Mouse (Mus musculus): ENCODE data around the gene Neu1. TPM values are rescaled to one million over a fixed set of nuclear protein-coding genes. Genes with fewer than 3 reads are reported as not detected.

The Neu1 gene
- polyA plus RNA-seq, 1 experiment from 2014 or later, result 12.8 TPM

- H3K9ac ChIP-seq (ENCODE audit: low read length), result no peak within 1 kb of the TSS
- H3K4me3 ChIP-seq (ENCODE audit: low read depth, low read length), result no peak within 1 kb of the TSS
- H3K4me1 ChIP-seq (replicated peaks; ENCODE audit: control insufficient read depth, insufficient read depth, low read length), result no peaks in the 10 kb centered on the region
- DNase-seq (ENCODE audit: low spot score), result no peak
- peaks cover 11% of the 10 kb centered on the region for H3K36me3 ChIP-seq (ENCODE audit: control insufficient read depth, insufficient read depth, low read length)
- WGBS, result 38% methylated on average over 18 of the region's 18 CpGs
- ATAC-seq (replicated peaks; ENCODE audit: low FRiP score), result no peak
- no peak within 1 kb of the TSS for H3K27ac ChIP-seq (ENCODE audit: low read depth, low read length)
- H3K9me3 ChIP-seq (ENCODE audit: control insufficient read depth, low read length), result no peaks in the 10 kb centered on the region
- no peak within 1 kb of the TSS for H3K4me2 ChIP-seq (ENCODE audit: low read depth, low read length, severe bottlenecking)
- no peaks in the 10 kb centered on the region for H3K27me3 ChIP-seq (ENCODE audit: control insufficient read depth, insufficient read depth, low read length)
Observed at GRCm38 (mm10) chr17:34913930-34914665, 17.0 kb upstream of the Neu1 start, which contains the start of gene Slc44a4. Slc44a4 (plus strand) TSS chr17:34914466.

GRCm38 (mm10) chr17:34915410-34915831 lies 15.6 kb upstream of the Neu1 start:
- no peaks in the 10 kb centered on the region for H3K9me3 ChIP-seq (ENCODE audit: control insufficient read depth, low read length)
- no peaks in the 10 kb centered on the region for H3K4me1 ChIP-seq (replicated peaks; ENCODE audit: control insufficient read depth, insufficient read depth, low read length)
- no peak overlapping the region for H3K9ac ChIP-seq (ENCODE audit: low read length)
- no peak overlapping the region for H3K4me2 ChIP-seq (ENCODE audit: low read depth, low read length, severe bottlenecking)
- DNase-seq (ENCODE audit: low spot score) (peak; percentile 68), ATAC-seq (replicated peaks; ENCODE audit: low FRiP score) (no peak)
- H3K27me3 ChIP-seq (ENCODE audit: control insufficient read depth, insufficient read depth, low read length), result no peaks in the 10 kb centered on the region
- H3K36me3 ChIP-seq (ENCODE audit: control insufficient read depth, insufficient read depth, low read length), result peaks cover 11% of the 10 kb centered on the region
- WGBS, result 23% methylated on average over 11 of the region's 11 CpGs
- H3K4me3 ChIP-seq (ENCODE audit: low read depth, low read length), result no peak overlapping the region
- H3K27ac ChIP-seq (ENCODE audit: low read depth, low read length), result no peak overlapping the region

GRCm38 (mm10) chr17:34916316-34916715 lies 14.7 kb upstream of the Neu1 start:
- H3K4me2 ChIP-seq (ENCODE audit: low read depth, low read length, severe bottlenecking), result no peak overlapping the region
- no peaks in the 10 kb centered on the region for H3K27me3 ChIP-seq (ENCODE audit: control insufficient read depth, insufficient read depth, low read length)
- no peak overlapping the region for H3K9ac ChIP-seq (ENCODE audit: low read length)
- no peak overlapping the region for H3K27ac ChIP-seq (ENCODE audit: low read depth, low read length)
- H3K36me3 ChIP-seq (ENCODE audit: control insufficient read depth, insufficient read depth, low read length), result peaks cover 5% of the 10 kb centered on the region; the same call in 1 of the 2 replicates
- ATAC-seq (replicated peaks; ENCODE audit: low FRiP score) (no peak), DNase-seq (ENCODE audit: low spot score) (no peak)
- 88% methylated on average over 5 of the region's 5 CpGs for WGBS
- no peak overlapping the region for H3K4me3 ChIP-seq (ENCODE audit: low read depth, low read length)
- no peaks in the 10 kb centered on the region for H3K4me1 ChIP-seq (replicated peaks; ENCODE audit: control insufficient read depth, insufficient read depth, low read length)
- no peaks in the 10 kb centered on the region for H3K9me3 ChIP-seq (ENCODE audit: control insufficient read depth, low read length)

- Histone ChIP-seq H3K4me2 (ENCODE audit: low read depth, low read length, severe bottlenecking) (no peak overlapping the region), H3K36me3 (ENCODE audit: control insufficient read depth, insufficient read depth, low read length) (peaks cover under 1% of the 10 kb centered on the region; the same call in 1 of the 2 replicates), H3K27me3 (ENCODE audit: control insufficient read depth, insufficient read depth, low read length) (no peaks in the 10 kb centered on the region), H3K4me1 (replicated peaks; ENCODE audit: control insufficient read depth, insufficient read depth, low read length) (no peaks in the 10 kb centered on the region), H3K4me3 (ENCODE audit: low read depth, low read length) (no peak overlapping the region), H3K9ac (ENCODE audit: low read length) (no peak overlapping the region), H3K27ac (ENCODE audit: low read depth, low read length) (no peak overlapping the region), H3K9me3 (ENCODE audit: control insufficient read depth, low read length) (no peaks in the 10 kb centered on the region)
- ATAC-seq (replicated peaks; ENCODE audit: low FRiP score) (no peak), DNase-seq (ENCODE audit: low spot score) (no peak)
- 87% methylated on average over 9 of the region's 9 CpGs for WGBS
Observed at GRCm38 (mm10) chr17:34917188-34917587, 13.9 kb upstream of the Neu1 start.

- H3K9me3 ChIP-seq (ENCODE audit: control insufficient read depth, low read length), result no peaks in the 10 kb centered on the region
- ATAC-seq (replicated peaks; ENCODE audit: low FRiP score), result no peak
- H3K27me3 ChIP-seq (ENCODE audit: control insufficient read depth, insufficient read depth, low read length), result no peaks in the 10 kb centered on the region
- DNase-seq (ENCODE audit: low spot score), result no peak
- no peaks in the 10 kb centered on the region for H3K36me3 ChIP-seq (ENCODE audit: control insufficient read depth, insufficient read depth, low read length)
- H3K4me3 ChIP-seq (ENCODE audit: low read depth, low read length), result no peak overlapping the region
- H3K4me2 ChIP-seq (ENCODE audit: low read depth, low read length, severe bottlenecking), result no peak overlapping the region
- H3K27ac ChIP-seq (ENCODE audit: low read depth, low read length), result no peak overlapping the region
- H3K9ac ChIP-seq (ENCODE audit: low read length), result no peak overlapping the region
- no peaks in the 10 kb centered on the region for H3K4me1 ChIP-seq (replicated peaks; ENCODE audit: control insufficient read depth, insufficient read depth, low read length)
- 51% methylated on average over 6 of the region's 6 CpGs for WGBS
Observed at GRCm38 (mm10) chr17:34922939-34923338, 8.1 kb upstream of the Neu1 start.

- H3K36me3 ChIP-seq (ENCODE audit: control insufficient read depth, insufficient read depth, low read length), result no peaks in the 10 kb centered on the region
- no peak overlapping the region for H3K9ac ChIP-seq (ENCODE audit: low read length)
- H3K27me3 ChIP-seq (ENCODE audit: control insufficient read depth, insufficient read depth, low read length), result no peaks in the 10 kb centered on the region
- DNase-seq (ENCODE audit: low spot score) (no peak), ATAC-seq (replicated peaks; ENCODE audit: low FRiP score) (no peak)
- H3K4me3 ChIP-seq (ENCODE audit: low read depth, low read length), result no peak overlapping the region
- no peak overlapping the region for H3K4me2 ChIP-seq (ENCODE audit: low read depth, low read length, severe bottlenecking)
- no peaks in the 10 kb centered on the region for H3K9me3 ChIP-seq (ENCODE audit: control insufficient read depth, low read length)
- H3K27ac ChIP-seq (ENCODE audit: low read depth, low read length), result no peak overlapping the region
- 73% methylated on average over 5 of the region's 5 CpGs for WGBS
- H3K4me1 ChIP-seq (replicated peaks; ENCODE audit: control insufficient read depth, insufficient read depth, low read length), result no peaks in the 10 kb centered on the region
Observed at GRCm38 (mm10) chr17:34924258-34924657, 6.8 kb upstream of the Neu1 start.

- H3K27me3 ChIP-seq (ENCODE audit: control insufficient read depth, insufficient read depth, low read length), result no peaks in the 10 kb centered on the region
- WGBS, result 89% methylated on average over 18 of the region's 18 CpGs
- no peaks in the 10 kb centered on the region for H3K36me3 ChIP-seq (ENCODE audit: control insufficient read depth, insufficient read depth, low read length)
- no peaks in the 10 kb centered on the region for H3K9me3 ChIP-seq (ENCODE audit: control insufficient read depth, low read length)
- ATAC-seq (replicated peaks; ENCODE audit: low FRiP score), result no peak
- no peak overlapping the region for H3K4me2 ChIP-seq (ENCODE audit: low read depth, low read length, severe bottlenecking)
- H3K4me1 ChIP-seq (replicated peaks; ENCODE audit: control insufficient read depth, insufficient read depth, low read length), result 0 out of 2 replicates have a peak, but pooled peaks cover 4% of the 10 kb centered on the region
- no peak for DNase-seq (ENCODE audit: low spot score)
- H3K27ac ChIP-seq (ENCODE audit: low read depth, low read length), result no peak overlapping the region
- no peak overlapping the region for H3K4me3 ChIP-seq (ENCODE audit: low read depth, low read length)
- no peak overlapping the region for H3K9ac ChIP-seq (ENCODE audit: low read length)
Observed at GRCm38 (mm10) chr17:34927306-34928019, 3.6 kb upstream of the Neu1 start.

GRCm38 (mm10) chr17:34928841-34929240 lies 2.2 kb upstream of the Neu1 start:
- no peak for ATAC-seq (replicated peaks; ENCODE audit: low FRiP score)

More at GRCm38 (mm10) chr17:34928841-34929240, 2.2 kb upstream of the Neu1 start:
- WGBS, result 85% methylated on average over 4 of the region's 4 CpGs
- Histone ChIP-seq H3K4me2 (ENCODE audit: low read depth, low read length, severe bottlenecking) (no peak overlapping the region), H3K27me3 (ENCODE audit: control insufficient read depth, insufficient read depth, low read length) (no peaks in the 10 kb centered on the region), H3K9ac (ENCODE audit: low read length) (no peak overlapping the region), H3K9me3 (ENCODE audit: control insufficient read depth, low read length) (no peaks in the 10 kb centered on the region), H3K4me1 (replicated peaks; ENCODE audit: control insufficient read depth, insufficient read depth, low read length) (0 out of 2 replicates have a peak, but pooled peaks cover 4% of the 10 kb centered on the region), H3K27ac (ENCODE audit: low read depth, low read length) (no peak overlapping the region), H3K4me3 (ENCODE audit: low read depth, low read length) (no peak overlapping the region), H3K36me3 (ENCODE audit: control insufficient read depth, insufficient read depth, low read length) (no peaks in the 10 kb centered on the region)
- DNase-seq (ENCODE audit: low spot score), result no peak

All from forebrain, embryonic 11.5 days (tissue).